Mouse (Mus musculus) kidney, adult 2 months (tissue): ENCODE measurements around the gene Anks3.

Source experiments
- CTCF ChIP-seq: fragments of 200-500 bp; conservative IDR thresholded peaks from 2 replicates; pipeline ENCODE4 v1.5.1; 2011; ENCODE audit warnings: low read depth, mild to moderate bottlenecking, control low read depth, low read length, moderate library complexity, mixed read lengths; ENCODE audit not compliant: insufficient read depth, insufficient read length
- POLR2A ChIP-seq: fragments of 200-500 bp; IDR thresholded peaks from one replicate; pipeline ENCODE4 v1.6.1; 2011; ENCODE audit warnings: low read depth, low read length, control low read depth

- TF ChIP-seq POLR2A, result no peak
- no peak for TF ChIP-seq CTCF
These were observed 20.7 kb upstream of the Anks3 start for GRCm38 (mm10) chr16:4984717-4985116.
